In the genomic region with DNA sequence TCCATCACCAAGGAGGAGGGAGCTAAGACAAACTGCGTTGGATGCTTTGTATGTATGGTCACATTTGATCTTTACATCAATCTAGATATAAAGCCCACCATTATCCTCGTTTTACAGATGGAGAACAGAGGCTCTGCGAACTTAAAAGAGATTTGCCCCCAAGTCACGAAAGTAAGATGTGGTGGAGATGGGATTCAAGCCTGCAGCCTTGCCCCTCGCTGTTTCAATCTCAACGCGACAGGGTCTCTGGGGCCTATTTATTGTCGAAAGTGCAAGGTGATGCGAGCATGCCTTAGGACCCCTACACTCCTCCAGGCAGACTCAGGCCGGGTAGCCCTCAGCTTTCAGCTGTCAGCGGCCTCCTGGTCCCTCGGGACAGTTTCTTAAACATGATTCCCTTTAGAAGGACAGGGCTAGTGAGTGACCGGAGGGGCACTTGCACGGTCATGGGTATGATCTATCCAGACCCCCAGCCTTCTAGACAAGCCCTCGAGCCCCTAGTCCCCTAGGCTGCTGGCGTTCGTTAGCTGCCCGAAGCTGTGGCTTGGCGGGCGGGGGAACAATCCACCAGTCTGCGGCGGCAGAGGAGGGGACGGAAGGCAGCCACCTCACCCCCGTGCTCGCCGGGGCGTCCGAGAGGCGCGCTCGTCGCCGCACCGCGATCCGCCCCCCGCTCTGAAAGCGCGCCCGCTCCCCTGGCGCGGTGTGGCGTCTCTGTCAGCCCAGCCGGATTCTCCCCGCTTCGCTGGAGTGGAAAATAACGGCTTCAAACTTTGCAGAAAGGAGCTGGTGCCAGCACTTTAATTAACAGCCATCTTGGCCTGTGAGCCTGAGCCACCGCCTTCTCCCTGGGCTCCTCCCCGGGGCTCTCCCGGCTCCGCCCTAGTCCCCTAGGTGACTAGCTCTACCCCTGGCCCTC, we compare ENCODE assay signal across 7 mouse cellular contexts. TPM values are rescaled to one million over a fixed set of nuclear protein-coding genes. Genes with fewer than 3 reads are reported as not detected.
DNase-seq lines count a peak whose midpoint lies in the region; ATAC-seq and TF ChIP-seq lines count a peak whose summit lies in the region.

No protein-coding gene starts in this region.

- H3K4me1 ChIP-seq in spleen, adult 2 months (ENCODE audit: control insufficient read depth, insufficient read depth, insufficient read length), result peaks cover 15% of the 10 kb centered on the region
- no peaks in the 10 kb centered on the region for H3K4me1 ChIP-seq in bone marrow, adult 2 months (ENCODE audit: control insufficient read depth, insufficient read depth, low read length)
- H3K4me1 ChIP-seq in intestine, embryonic 14.5 days (replicated peaks; ENCODE audit: control insufficient read depth, insufficient read depth, low read length), result peaks cover 46% of the 10 kb centered on the region
- peaks cover 11% of the 10 kb centered on the region for H3K4me1 ChIP-seq in liver, embryonic 16.5 days (ENCODE audit: control insufficient read depth, low read depth, low read length)

- no peaks in the 10 kb centered on the region for H3K9me3 ChIP-seq in intestine, embryonic 14.5 days (ENCODE audit: control insufficient read depth, low read length)
- no peaks in the 10 kb centered on the region for H3K9me3 ChIP-seq in liver, embryonic 16.5 days (replicated peaks; ENCODE audit: control insufficient read depth, low read length)

- H3K36me3 ChIP-seq in spleen, adult 2 months (ENCODE audit: control insufficient read depth, insufficient read depth, low read length), result no peaks in the 10 kb centered on the region
- no peaks in the 10 kb centered on the region for H3K36me3 ChIP-seq in intestine, embryonic 14.5 days (ENCODE audit: control insufficient read depth, insufficient read depth, low read length)
- no peaks in the 10 kb centered on the region for H3K36me3 ChIP-seq in liver, embryonic 16.5 days (ENCODE audit: control insufficient read depth, insufficient read depth)

- WGBS in spleen, adult 2 months, result 3% methylated on average over 51 of the region's 51 CpGs
- WGBS in bone marrow, adult 2 months, result 2% methylated on average over 51 of the region's 51 CpGs
- WGBS in intestine, embryonic 14.5 days, result 4% methylated on average over 51 of the region's 51 CpGs
- WGBS in liver, embryonic 16.5 days (ENCODE audit: insufficient replicate concordance), result 1% methylated on average over 51 of the region's 51 CpGs

- no peak for ATAC-seq in intestine, embryonic 14.5 days (replicated peaks; ENCODE audit: low FRiP score, low TSS enrichment, low read depth)
- no peak for ATAC-seq in liver, embryonic 16.5 days (ENCODE audit: low read depth)

- peak overlapping the region; percentile 53 for H3K9ac ChIP-seq in intestine, embryonic 14.5 days (ENCODE audit: low read length)
- no peak overlapping the region for H3K9ac ChIP-seq in liver, embryonic 16.5 days (ENCODE audit: low read depth, low read length)

- peak overlapping the region; percentile 68 for H3K4me2 ChIP-seq in intestine, embryonic 14.5 days (ENCODE audit: low read length)
- peak overlapping the region; percentile 56 for H3K4me2 ChIP-seq in liver, embryonic 16.5 days (ENCODE audit: low read depth, low read length)

- H3K27ac ChIP-seq in spleen, adult 2 months (ENCODE audit: insufficient read depth, low read length), result no peak overlapping the region
- no peak overlapping the region for H3K27ac ChIP-seq in bone marrow, adult 2 months (ENCODE audit: control insufficient read depth, insufficient read depth, low read depth, low read length, poor library complexity)
- no peak overlapping the region for H3K27ac ChIP-seq in intestine, embryonic 14.5 days (ENCODE audit: low read depth)
- no peak overlapping the region for H3K27ac ChIP-seq in liver, embryonic 16.5 days (ENCODE audit: low read length)

- no peak for DNase-seq in spleen, adult 2 months (ENCODE audit: low read depth in 1 of 2, low spot score in 2 of 2)
- no peak for DNase-seq in spleen, postnatal 4 days (ENCODE audit: low spot score in 2 of 2)
- peak; percentile 95 for DNase-seq in heart, adult 11 months
- DNase-seq in intestine, embryonic 14.5 days (ENCODE audit: low spot score), result no peak
- peak; percentile 83 for DNase-seq in retina, postnatal 1 day

- no peak for TF ChIP-seq POLR2A in spleen, adult 2 months (IDR thresholded peaks at IDR 0.05; ENCODE audit: low read depth, low read length)
- TF ChIP-seq POLR2A in bone marrow, adult 2 months (IDR thresholded peaks at IDR 0.05; ENCODE audit: borderline replicate concordance, control insufficient read depth, low read depth, low read length), result no peak

- no peak for TF ChIP-seq CTCF in spleen, adult 2 months (IDR thresholded peaks at IDR 0.05; ENCODE audit: extremely low read depth, insufficient read depth, insufficient read length, insufficient replicate concordance)
- no peak for TF ChIP-seq CTCF in bone marrow, adult 2 months (IDR thresholded peaks at IDR 0.05; ENCODE audit: control insufficient read depth, insufficient read depth, low read length)

- peaks cover 28% of the 10 kb centered on the region for H3K27me3 ChIP-seq in spleen, adult 2 months (ENCODE audit: control insufficient read depth, insufficient read depth, low read length)
- peaks cover 82% of the 10 kb centered on the region for H3K27me3 ChIP-seq in intestine, embryonic 14.5 days (replicated peaks; ENCODE audit: control insufficient read depth, insufficient read depth, low read length)
- peaks cover 88% of the 10 kb centered on the region for H3K27me3 ChIP-seq in liver, embryonic 16.5 days (ENCODE audit: control insufficient read depth, insufficient read depth, low read depth, low read length)

- H3K4me3 ChIP-seq in spleen, adult 2 months (ENCODE audit: extremely low read depth, insufficient read depth, insufficient read length), result peak overlapping the region; percentile 53
- peak overlapping the region; percentile 16 for H3K4me3 ChIP-seq in bone marrow, adult 2 months (replicated peaks; ENCODE audit: control insufficient read depth, low read depth, low read length)
- peak overlapping the region; percentile 42 for H3K4me3 ChIP-seq in intestine, embryonic 14.5 days (ENCODE audit: low read depth, low read length)
- H3K4me3 ChIP-seq in liver, embryonic 16.5 days (ENCODE audit: low read depth, low read length), result peak overlapping the region; percentile 54

RNA-seq across cellular contexts. Expression of gene C1ql1, which starts 1.8 kb away (rescaled TPM):
- not detected in 2 replicates for polyA plus RNA-seq in spleen, adult 2 months (2012; rRNA removed)
- not detected in 2 replicates for polyA plus RNA-seq in bone marrow, adult 2 months (2011; ENCODE audit: insufficient read depth, insufficient read length, low replicate concordance, missing spikeins)
- 8.2 and 9.0 TPM in 2 replicates for polyA plus RNA-seq in intestine, embryonic 14.5 days (2014; fragmentation: Nextera tagmentation; extraction: Ambion mirVana)
- polyA plus RNA-seq in liver, embryonic 16.5 days (2015; fragmentation: Nextera tagmentation; extraction: Ambion mirVana), result 0.13 TPM in 1 of 2 replicates, not detected in the other

RNA-seq across cellular contexts. Expression of gene Kif18b, which starts 23.4 kb away (rescaled TPM):
- polyA plus RNA-seq in spleen, adult 2 months (2012; rRNA removed), result 7.0 and 8.9 TPM in 2 replicates
- 32.8 and 37.0 TPM in 2 replicates for polyA plus RNA-seq in bone marrow, adult 2 months (2011; ENCODE audit: insufficient read depth, insufficient read length, low replicate concordance, missing spikeins)
- polyA plus RNA-seq in intestine, embryonic 14.5 days (2014; fragmentation: Nextera tagmentation; extraction: Ambion mirVana), result 7.0 and 7.8 TPM in 2 replicates
- polyA plus RNA-seq in liver, embryonic 16.5 days (2015; fragmentation: Nextera tagmentation; extraction: Ambion mirVana), result 10.9 and 11.0 TPM in 2 replicates

RNA-seq across cellular contexts. Expression of gene Gfap, which starts 47.6 kb away (rescaled TPM):
- polyA plus RNA-seq in spleen, adult 2 months (2012; rRNA removed), result 1.7 and 1.8 TPM in 2 replicates
- polyA plus RNA-seq in bone marrow, adult 2 months (2011; ENCODE audit: insufficient read depth, insufficient read length, low replicate concordance, missing spikeins), result 8.1 and 11.4 TPM in 2 replicates
- polyA plus RNA-seq in intestine, embryonic 14.5 days (2014; fragmentation: Nextera tagmentation; extraction: Ambion mirVana), result 0.28 and 0.58 TPM in 2 replicates
- 7.4 and 8.3 TPM in 2 replicates for polyA plus RNA-seq in liver, embryonic 16.5 days (2015; fragmentation: Nextera tagmentation; extraction: Ambion mirVana)

Comparison
In these comparisons a context has a peak if more than half of its experiments do, and no peak if none do; other contexts are left out.
1. DNase-seq: peak in heart, adult 11 months (single experiment) and retina, postnatal 1 day (single experiment); none in spleen, adult 2 months (0 of 2), spleen, postnatal 4 days (0 of 2) and intestine, embryonic 14.5 days (single experiment).
2. Peak in every context shown above with its lines, with median percentiles within 50 percentile points of each other: H3K4me3 ChIP-seq.